ENCODE assay signal across 11 mouse cellular contexts in genomic region chr13:102153785-102154608, GRCm38 (mm10).
DNase-seq lines count a peak whose midpoint lies in the region; ATAC-seq lines count a peak whose summit lies in the region.
"Had no signal": no experiment of that assay in that cellular context is flagged by ENCODE, and none has a peak within 500 bp of the region (broad histone marks: within the 10 kb centered on the region; RNA-seq: fewer than 3 reads in every experiment).

No protein-coding gene starts in this region.

- no peak overlapping the region for H3K4me3 ChIP-seq in embryonic facial prominence, embryonic 11.5 days (ENCODE audit: low read depth, low read length)
- H3K4me3 ChIP-seq in embryonic facial prominence, embryonic 10.5 days: no peak overlapping the region
- H3K4me3 ChIP-seq in midbrain, embryonic 11.5 days (ENCODE audit: low read depth, low read length): no peak overlapping the region
- no peak overlapping the region for H3K4me3 ChIP-seq in midbrain, embryonic 10.5 days
- H3K4me3 ChIP-seq: embryonic facial prominence, embryonic 12.5 days had no signal

- H3K9ac ChIP-seq in embryonic facial prominence, embryonic 11.5 days (replicated peaks; ENCODE audit: low read length): no peak overlapping the region
- H3K9ac ChIP-seq in midbrain, embryonic 11.5 days (ENCODE audit: low read length): no peak overlapping the region
- H3K9ac ChIP-seq: embryonic facial prominence, embryonic 12.5 days had no signal

- no peaks in the 10 kb centered on the region for H3K9me3 ChIP-seq in embryonic facial prominence, embryonic 11.5 days (replicated peaks; ENCODE audit: control insufficient read depth, low read length)
- no peaks in the 10 kb centered on the region for H3K9me3 ChIP-seq in embryonic facial prominence, embryonic 10.5 days
- no peaks in the 10 kb centered on the region for H3K9me3 ChIP-seq in midbrain, embryonic 11.5 days (ENCODE audit: control insufficient read depth, low read length)
- no peaks in the 10 kb centered on the region for H3K9me3 ChIP-seq in midbrain, embryonic 10.5 days (replicated peaks)
- H3K9me3 ChIP-seq: embryonic facial prominence, embryonic 12.5 days; G1E had no signal

- no peak overlapping the region for H3K27ac ChIP-seq in embryonic facial prominence, embryonic 11.5 days (replicated peaks; ENCODE audit: low read depth, low read length)
- no peak overlapping the region for H3K27ac ChIP-seq in embryonic facial prominence, embryonic 10.5 days (replicated peaks)
- no peak overlapping the region for H3K27ac ChIP-seq in midbrain, embryonic 11.5 days (ENCODE audit: low read depth, low read length)
- H3K27ac ChIP-seq in midbrain, embryonic 10.5 days (replicated peaks): no peak overlapping the region
- H3K27ac ChIP-seq: embryonic facial prominence, embryonic 12.5 days had no signal

- no peaks in the 10 kb centered on the region for H3K4me1 ChIP-seq in embryonic facial prominence, embryonic 11.5 days (ENCODE audit: control insufficient read depth, insufficient read depth, low read length)
- peaks cover 18% of the 10 kb centered on the region for H3K4me1 ChIP-seq in embryonic facial prominence, embryonic 10.5 days
- H3K4me1 ChIP-seq in midbrain, embryonic 11.5 days (ENCODE audit: control insufficient read depth, insufficient read depth, low read length): peaks cover 5% of the 10 kb centered on the region
- H3K4me1 ChIP-seq in midbrain, embryonic 10.5 days: peaks cover 12% of the 10 kb centered on the region

- H3K4me2 ChIP-seq in embryonic facial prominence, embryonic 11.5 days (ENCODE audit: low read depth, low read length): no peak overlapping the region
- H3K4me2 ChIP-seq in midbrain, embryonic 11.5 days: no peak overlapping the region
- H3K4me2 ChIP-seq: embryonic facial prominence, embryonic 12.5 days had no signal

- ATAC-seq in embryonic facial prominence, embryonic 11.5 days (replicated peaks; ENCODE audit: insufficient number of reproducible peaks, low FRiP score, low TSS enrichment, low read depth): no peak
- ATAC-seq in midbrain, embryonic 11.5 days (ENCODE audit: low FRiP score): 0 out of 2 replicates have a peak, but pooled peaks have one; percentile 42

- H3K27me3 ChIP-seq in embryonic facial prominence, embryonic 11.5 days (ENCODE audit: control insufficient read depth, insufficient read depth, low read length): no peaks in the 10 kb centered on the region
- no peaks in the 10 kb centered on the region for H3K27me3 ChIP-seq in embryonic facial prominence, embryonic 10.5 days (replicated peaks; ENCODE audit: low read depth, poor library complexity, severe bottlenecking)
- H3K27me3 ChIP-seq in midbrain, embryonic 11.5 days (ENCODE audit: control insufficient read depth, insufficient read depth, low read length): no peaks in the 10 kb centered on the region
- no peaks in the 10 kb centered on the region for H3K27me3 ChIP-seq in midbrain, embryonic 10.5 days (ENCODE audit: low read depth, poor library complexity, severe bottlenecking)
- H3K27me3 ChIP-seq: embryonic facial prominence, embryonic 12.5 days had no signal

- no peaks in the 10 kb centered on the region for H3K36me3 ChIP-seq in embryonic facial prominence, embryonic 11.5 days (replicated peaks; ENCODE audit: control insufficient read depth, insufficient read depth, low read depth, low read length)
- no peaks in the 10 kb centered on the region for H3K36me3 ChIP-seq in embryonic facial prominence, embryonic 10.5 days (replicated peaks)
- no peaks in the 10 kb centered on the region for H3K36me3 ChIP-seq in midbrain, embryonic 11.5 days (ENCODE audit: control insufficient read depth, insufficient read depth, low read length)
- H3K36me3 ChIP-seq in midbrain, embryonic 10.5 days: no peaks in the 10 kb centered on the region
- H3K36me3 ChIP-seq: embryonic facial prominence, embryonic 12.5 days; G1E had no signal

- 35% methylated on average over 5 of the region's 5 CpGs for WGBS in embryonic facial prominence, embryonic 11.5 days
- WGBS in embryonic facial prominence, embryonic 10.5 days: 49% methylated on average over 5 of the region's 5 CpGs
- WGBS in midbrain, embryonic 11.5 days: 65% methylated on average over 5 of the region's 5 CpGs
- 67% methylated on average over 5 of the region's 5 CpGs for WGBS in midbrain, embryonic 10.5 days

- peak; percentile 26 for DNase-seq in embryonic facial prominence, embryonic 11.5 days (ENCODE audit: low spot score)
- DNase-seq in embryonic facial prominence, embryonic 10.5 days (ENCODE audit: low spot score): no peak
- peak; percentile 62 for DNase-seq in midbrain, embryonic 11.5 days (ENCODE audit: low spot score, missing footprints)
- no peak for DNase-seq in midbrain, embryonic 10.5 days (ENCODE audit: low spot score)
- DNase-seq in kidney, postnatal 14 days: peak; percentile 62
- DNase-seq in urinary bladder, postnatal 10 days (ENCODE audit: low spot score): no peak
- no peak for DNase-seq in ovary, postnatal 36 days (ENCODE audit: low spot score)
- no peak for DNase-seq in adrenal gland, adult 18-20 months (ENCODE audit: low spot score in 2 of 2)
- DNase-seq: thymus, adult 18-20 months had no signal

Comparison
In these comparisons a context has a peak if more than half of its experiments do, and no peak if none do; other contexts are left out.
1. DNase-seq: peak in embryonic facial prominence, embryonic 11.5 days (single experiment), midbrain, embryonic 11.5 days (single experiment) and kidney, postnatal 14 days (single experiment); none in embryonic facial prominence, embryonic 10.5 days (single experiment), midbrain, embryonic 10.5 days (single experiment), urinary bladder, postnatal 10 days (single experiment), ovary, postnatal 36 days (single experiment) and adrenal gland, adult 18-20 months (0 of 2).